Comparison of ENCODE assay signal across 19 mouse cellular contexts in the genomic region with DNA sequence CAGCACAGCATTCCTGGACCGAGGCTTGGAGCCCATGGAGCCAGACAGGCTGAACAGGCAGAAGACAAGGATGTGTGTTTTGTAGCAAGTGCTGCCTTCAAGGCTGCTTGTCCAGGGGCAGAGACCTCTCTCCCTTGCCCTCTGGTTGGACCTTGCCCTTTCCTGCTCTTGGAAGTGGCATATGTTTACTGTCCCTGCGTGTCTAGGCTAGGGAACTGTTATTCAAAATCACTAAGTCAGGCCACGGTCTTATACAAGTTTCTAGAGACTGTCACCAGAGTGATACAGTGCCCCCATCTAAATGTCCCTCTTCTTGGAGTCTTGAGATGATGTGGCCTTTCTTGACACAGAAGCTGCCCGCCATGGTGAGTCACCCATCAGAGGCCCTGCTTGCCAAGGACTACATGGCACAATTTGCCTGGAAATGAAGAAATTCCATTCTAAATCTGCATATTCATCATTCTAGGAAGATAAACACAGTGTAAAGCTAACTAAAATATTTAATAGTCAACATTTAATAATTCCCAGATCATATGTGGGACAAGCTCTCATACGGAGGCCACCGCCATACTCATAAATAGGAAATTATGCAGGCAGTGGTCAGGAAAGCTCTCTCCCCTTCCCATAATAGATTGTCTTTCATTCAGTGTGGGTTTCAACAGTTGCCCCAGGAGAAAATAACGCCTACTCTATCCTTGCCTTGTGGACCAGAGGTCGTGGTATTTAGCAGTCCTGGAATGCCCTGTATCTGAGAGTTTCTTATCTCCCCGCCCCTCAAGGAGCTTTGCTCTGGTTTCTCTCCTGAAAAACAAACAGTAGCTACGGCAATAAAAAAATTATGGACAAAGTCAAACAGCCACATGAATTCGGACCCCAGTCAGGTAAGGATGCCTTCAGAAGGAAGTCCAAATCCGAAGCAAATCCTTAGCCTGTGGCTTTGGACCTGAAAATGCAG. TPM values are rescaled to one million over a fixed set of nuclear protein-coding genes. Genes with fewer than 3 reads are reported as not detected.
A peak's percentile ranks its signal among the peaks of the same experiment; 100 is the strongest.
DNase-seq lines count a peak whose midpoint lies in the region; ATAC-seq and TF ChIP-seq lines count a peak whose summit lies in the region.
"Had no signal": no experiment of that assay in that cellular context is flagged by ENCODE, and none has a peak within 500 bp of the region (broad histone marks: within the 10 kb centered on the region; RNA-seq: fewer than 3 reads in every experiment).

No protein-coding gene starts in this region.

- H3K4me2 ChIP-seq in lung, postnatal 0 days (replicated peaks; ENCODE audit: low read depth, low read length): no peak overlapping the region
- H3K4me2 ChIP-seq: liver, embryonic 15.5 days; midbrain, embryonic 12.5 days had no signal

- TF ChIP-seq POLR2A in lung, adult 2 months (IDR thresholded peaks at IDR 0.05; ENCODE audit: borderline replicate concordance, extremely low read depth, low read depth, low read length): no peak

- no peaks in the 10 kb centered on the region for H3K9me3 ChIP-seq in lung, postnatal 0 days (ENCODE audit: low read length)
- H3K9me3 ChIP-seq: embryonic facial prominence, embryonic 10.5 days; liver, embryonic 15.5 days; midbrain, embryonic 12.5 days had no signal

- DNase-seq in adrenal gland, adult (ENCODE audit: inconsistent age in 2 of 2, low spot score in 1 of 2): peak; percentile 38 to 89
- no peak for DNase-seq in adrenal gland, postnatal 4 days (ENCODE audit: low spot score in 2 of 2)
- peak; percentile 18 for DNase-seq in lung, postnatal 0 days (ENCODE audit: low spot score)
- no peak for DNase-seq in lung, adult 2 months
- peak; percentile 62 to 75 for DNase-seq in adrenal gland, postnatal 36 days
- DNase-seq in testis, postnatal 10 days (ENCODE audit: low spot score): no peak
- no peak for DNase-seq in kidney, adult 9 months
- DNase-seq: cerebellum, adult 11-12 months; cerebellum, postnatal 10 days; forebrain, postnatal 0 days; gastrocnemius, postnatal 36 days; kidney, adult 18-20 months; thymus, postnatal 14 days had no signal

- TF ChIP-seq EP300 in lung, postnatal 0 days (IDR thresholded peaks at IDR 0.05): no peak

- TF ChIP-seq CTCF in lung, postnatal 0 days (IDR thresholded peaks at IDR 0.05): no peak
- no peak for TF ChIP-seq CTCF in lung, adult 2 months (IDR thresholded peaks at IDR 0.05; ENCODE audit: insufficient read depth, low read length)

- no peak overlapping the region for H3K27ac ChIP-seq in lung, postnatal 0 days (ENCODE audit: low read length)
- H3K27ac ChIP-seq: embryonic facial prominence, embryonic 10.5 days; kidney, postnatal 0 days; left cerebral cortex, adult 2 months; liver, embryonic 15.5 days; midbrain, embryonic 12.5 days had no signal

- no peak overlapping the region for H3K4me3 ChIP-seq in lung, postnatal 0 days (ENCODE audit: low read depth, low read length)
- H3K4me3 ChIP-seq in lung, adult 2 months (replicated peaks; ENCODE audit: extremely low read depth, low read depth, low read length): no peak overlapping the region
- H3K4me3 ChIP-seq: embryonic facial prominence, embryonic 10.5 days; left cerebral cortex, adult 2 months; liver, embryonic 15.5 days; midbrain, embryonic 12.5 days had no signal

- no peaks in the 10 kb centered on the region for H3K27me3 ChIP-seq in lung, postnatal 0 days (replicated peaks; ENCODE audit: insufficient read depth, low read length)
- H3K27me3 ChIP-seq: liver, embryonic 15.5 days; midbrain, embryonic 12.5 days had no signal

- H3K9ac ChIP-seq in lung, postnatal 0 days (replicated peaks; ENCODE audit: low read depth): no peak overlapping the region
- H3K9ac ChIP-seq: forebrain, postnatal 0 days; liver, embryonic 15.5 days; midbrain, embryonic 12.5 days had no signal

- peak; percentile 28; the same call in 1 of the 2 replicates for ATAC-seq in lung, postnatal 0 days
- ATAC-seq: forebrain, postnatal 0 days; hindbrain, embryonic 16.5 days had no signal

- H3K4me1 ChIP-seq in lung, postnatal 0 days (ENCODE audit: insufficient read depth, low read depth, low read length): no peaks in the 10 kb centered on the region
- H3K4me1 ChIP-seq in lung, adult 2 months (ENCODE audit: control insufficient read depth, insufficient read depth, low read length): 0 out of 2 replicates have a peak, but pooled peaks cover 2% of the 10 kb centered on the region
- H3K4me1 ChIP-seq: liver, embryonic 15.5 days had no signal

- H3K36me3 ChIP-seq in lung, postnatal 0 days (ENCODE audit: insufficient read depth, low read length): no peaks in the 10 kb centered on the region
- H3K36me3 ChIP-seq: embryonic facial prominence, embryonic 10.5 days; liver, embryonic 15.5 days; midbrain, embryonic 12.5 days had no signal

- WGBS in lung, postnatal 0 days: 53% methylated on average over 12 of the region's 12 CpGs
- WGBS in lung, adult 2 months: 56% methylated on average over 12 of the region's 12 CpGs

RNA-seq across cellular contexts. Expression of gene Lmo4, which starts 50.9 kb away (rescaled TPM):
- total RNA-seq in adrenal gland, postnatal 4 days (2021): 100 to 1,000 TPM in 1 of 2 experiments, 10 to 100 TPM in 1; 91.9 to 103 TPM
- 62.8 and 65.3 TPM in 2 replicates for polyA plus RNA-seq in lung, postnatal 0 days (2015; fragmentation: Nextera tagmentation; extraction: Ambion mirVana)
- 68.5 and 71.7 TPM in 2 replicates for polyA plus RNA-seq in lung, adult 2 months (2012; rRNA removed)
- 10 to 100 TPM; 53.7 to 95.9 TPM for total RNA-seq in adrenal gland, postnatal 36 days (2021)

Comparison
In these comparisons a context has a peak if more than half of its experiments do, and no peak if none do; other contexts are left out.
1. DNase-seq: peak in adrenal gland, adult (2 of 2), lung, postnatal 0 days (single experiment) and adrenal gland, postnatal 36 days (2 of 2); none in adrenal gland, postnatal 4 days (0 of 2), lung, adult 2 months (single experiment), testis, postnatal 10 days (single experiment) and kidney, adult 9 months (single experiment).